Comparison of ENCODE assay signal across 8 mouse cellular contexts in genomic region chr5:104022558-104022957, GRCm38 (mm10). TPM values are rescaled to one million over a fixed set of nuclear protein-coding genes. Genes with fewer than 3 reads are reported as not detected.
DNase-seq lines count a peak whose midpoint lies in the region; ATAC-seq lines count a peak whose summit lies in the region.
"Had no signal": no experiment of that assay in that cellular context is flagged by ENCODE, and none has a peak within 500 bp of the region (broad histone marks: within the 10 kb centered on the region; RNA-seq: fewer than 3 reads in every experiment).

No protein-coding gene starts in this region.

- H3K27me3 ChIP-seq in neural tube, embryonic 11.5 days (ENCODE audit: control insufficient read depth, insufficient read depth, low read length), result no peaks in the 10 kb centered on the region
- peaks cover 9% of the 10 kb centered on the region; the same call in 1 of the 2 replicates for H3K27me3 ChIP-seq in forebrain, embryonic 15.5 days
- H3K27me3 ChIP-seq in liver, embryonic 12.5 days (replicated peaks), result no peaks in the 10 kb centered on the region
- H3K27me3 ChIP-seq in stomach, embryonic 16.5 days (ENCODE audit: control insufficient read depth, insufficient read depth, low read length), result no peaks in the 10 kb centered on the region

- H3K4me2 ChIP-seq in neural tube, embryonic 11.5 days (ENCODE audit: low read depth), result peak overlapping the region; percentile 74
- H3K4me2 ChIP-seq in forebrain, embryonic 15.5 days (replicated peaks), result peak overlapping the region; percentile 75
- H3K4me2 ChIP-seq in liver, embryonic 12.5 days, result peak overlapping the region; percentile 72
- H3K4me2 ChIP-seq in stomach, embryonic 16.5 days (ENCODE audit: low read depth, low read length), result peak overlapping the region; percentile 76

- H3K4me3 ChIP-seq in neural tube, embryonic 11.5 days (ENCODE audit: low read depth, low read length), result no peak overlapping the region
- H3K4me3 ChIP-seq in forebrain, embryonic 15.5 days, result peak overlapping the region; percentile 51
- H3K4me3 ChIP-seq in liver, embryonic 12.5 days, result peak overlapping the region; percentile 55; the same call in 1 of the 2 replicates
- H3K4me3 ChIP-seq in stomach, embryonic 16.5 days (replicated peaks; ENCODE audit: low read length), result peak overlapping the region; percentile 57

- no peak overlapping the region for H3K9ac ChIP-seq in neural tube, embryonic 11.5 days (ENCODE audit: low read length)
- no peak overlapping the region for H3K9ac ChIP-seq in forebrain, embryonic 15.5 days (replicated peaks)
- H3K9ac ChIP-seq in liver, embryonic 12.5 days, result no peak overlapping the region
- H3K9ac ChIP-seq in stomach, embryonic 16.5 days (ENCODE audit: low read length), result peak overlapping the region; percentile 75

- H3K36me3 ChIP-seq in neural tube, embryonic 11.5 days (ENCODE audit: control insufficient read depth, insufficient read depth, low read length), result no peaks in the 10 kb centered on the region
- H3K36me3 ChIP-seq in forebrain, embryonic 15.5 days, result no peaks in the 10 kb centered on the region
- peaks cover 2% of the 10 kb centered on the region for H3K36me3 ChIP-seq in liver, embryonic 12.5 days
- no peaks in the 10 kb centered on the region for H3K36me3 ChIP-seq in stomach, embryonic 16.5 days (ENCODE audit: control insufficient read depth, insufficient read depth, low read length)

- WGBS in neural tube, embryonic 11.5 days, result 28% methylated on average over 5 of the region's 5 CpGs
- 30% methylated on average over 5 of the region's 5 CpGs for WGBS in forebrain, embryonic 15.5 days
- 35% methylated on average over 5 of the region's 5 CpGs for WGBS in liver, embryonic 12.5 days (ENCODE audit: insufficient replicate concordance)
- 45% methylated on average over 5 of the region's 5 CpGs for WGBS in stomach, embryonic 16.5 days

- peak; percentile 14 for DNase-seq in neural tube, embryonic 11.5 days (ENCODE audit: low spot score)
- DNase-seq in neural tube, embryonic 10.5 days (ENCODE audit: extremely low spot score, low spot score), result no peak
- no peak for DNase-seq in urinary bladder, postnatal 10 days (ENCODE audit: low spot score)
- DNase-seq in layer of hippocampus, postnatal 14 days (ENCODE audit: low spot score in 2 of 2), result no peak

- H3K4me1 ChIP-seq in neural tube, embryonic 11.5 days (ENCODE audit: control insufficient read depth, insufficient read depth, low read length), result no peaks in the 10 kb centered on the region
- peaks cover 7% of the 10 kb centered on the region; the same call in 1 of the 2 replicates for H3K4me1 ChIP-seq in forebrain, embryonic 15.5 days
- H3K4me1 ChIP-seq in liver, embryonic 12.5 days, result peaks cover 44% of the 10 kb centered on the region
- H3K4me1 ChIP-seq in stomach, embryonic 16.5 days (ENCODE audit: control insufficient read depth, insufficient read depth, low read length), result peaks cover 34% of the 10 kb centered on the region

- ATAC-seq in neural tube, embryonic 11.5 days (ENCODE audit: insufficient read depth, low FRiP score, low TSS enrichment), result no peak
- ATAC-seq in forebrain, embryonic 15.5 days (replicated peaks), result no peak
- ATAC-seq in liver, embryonic 12.5 days, result no peak
- no peak for ATAC-seq in stomach, embryonic 16.5 days (ENCODE audit: insufficient read depth, low FRiP score)

- no peak overlapping the region for H3K27ac ChIP-seq in neural tube, embryonic 11.5 days (ENCODE audit: low read depth, low read length)
- no peak overlapping the region for H3K27ac ChIP-seq in forebrain, embryonic 15.5 days (replicated peaks)
- H3K27ac ChIP-seq in liver, embryonic 12.5 days, result no peak overlapping the region
- H3K27ac ChIP-seq in stomach, embryonic 16.5 days (ENCODE audit: low read length), result peak overlapping the region; percentile 92; the same call in 1 of the 2 replicates

- no peaks in the 10 kb centered on the region for H3K9me3 ChIP-seq in neural tube, embryonic 11.5 days (ENCODE audit: control insufficient read depth, low read length)
- no peaks in the 10 kb centered on the region for H3K9me3 ChIP-seq in forebrain, embryonic 15.5 days
- no peaks in the 10 kb centered on the region for H3K9me3 ChIP-seq in liver, embryonic 12.5 days (replicated peaks)
- H3K9me3 ChIP-seq in stomach, embryonic 16.5 days (replicated peaks; ENCODE audit: control insufficient read depth, low read length), result no peaks in the 10 kb centered on the region

RNA-seq across cellular contexts. Expression of gene Hsd17b11, which starts 0.8 kb away (rescaled TPM):
- 0.99 and 1.5 TPM in 2 replicates for polyA plus RNA-seq in neural tube, embryonic 11.5 days (2014; fragmentation: Nextera tagmentation; extraction: Ambion mirVana)
- polyA plus RNA-seq in forebrain, embryonic 15.5 days (2015; fragmentation: Nextera tagmentation; extraction: Ambion mirVana), result 1.1 and 1.8 TPM in 2 replicates
- polyA plus RNA-seq in liver, embryonic 12.5 days (2016; fragmentation: Nextera tagmentation; extraction: Ambion mirVana), result 1.5 and 1.7 TPM in 2 replicates
- 7.0 and 7.8 TPM in 2 replicates for polyA plus RNA-seq in stomach, embryonic 16.5 days (2015; fragmentation: Nextera tagmentation; extraction: Ambion mirVana)
- total RNA-seq in layer of hippocampus, postnatal 14 days (2021), result 10 to 100 TPM; 36.7 to 39.9 TPM

RNA-seq across cellular contexts. Expression of gene Nudt9, which starts 23.5 kb away (rescaled TPM):
- 76.3 and 78.2 TPM in 2 replicates for polyA plus RNA-seq in neural tube, embryonic 11.5 days (2014; fragmentation: Nextera tagmentation; extraction: Ambion mirVana)
- polyA plus RNA-seq in forebrain, embryonic 15.5 days (2015; fragmentation: Nextera tagmentation; extraction: Ambion mirVana), result 56.6 and 61.3 TPM in 2 replicates
- polyA plus RNA-seq in liver, embryonic 12.5 days (2016; fragmentation: Nextera tagmentation; extraction: Ambion mirVana), result 86.3 and 88.9 TPM in 2 replicates
- polyA plus RNA-seq in stomach, embryonic 16.5 days (2015; fragmentation: Nextera tagmentation; extraction: Ambion mirVana), result 55.9 and 61.7 TPM in 2 replicates
- 10 to 100 TPM; 75.6 to 77.4 TPM for total RNA-seq in layer of hippocampus, postnatal 14 days (2021)

RNA-seq across cellular contexts. Expression of gene Hsd17b13, which starts 45.3 kb away (rescaled TPM):
- not detected in 2 replicates for polyA plus RNA-seq in neural tube, embryonic 11.5 days (2014; fragmentation: Nextera tagmentation; extraction: Ambion mirVana)
- polyA plus RNA-seq in forebrain, embryonic 15.5 days (2015; fragmentation: Nextera tagmentation; extraction: Ambion mirVana), result not detected in 2 replicates
- 0.17 and 0.21 TPM in 2 replicates for polyA plus RNA-seq in liver, embryonic 12.5 days (2016; fragmentation: Nextera tagmentation; extraction: Ambion mirVana)
- polyA plus RNA-seq in stomach, embryonic 16.5 days (2015; fragmentation: Nextera tagmentation; extraction: Ambion mirVana), result 4.7 and 6.1 TPM in 2 replicates
- not detected for total RNA-seq in layer of hippocampus, postnatal 14 days (2021)
- total RNA-seq: gastrocnemius, postnatal 25 days had no signal

RNA-seq across cellular contexts. Expression of gene Gm17660, which starts 54.9 kb away (rescaled TPM):
- not detected in 2 replicates for polyA plus RNA-seq in neural tube, embryonic 11.5 days (2014; fragmentation: Nextera tagmentation; extraction: Ambion mirVana)
- 0.47 TPM in 1 of 2 replicates, not detected in the other for polyA plus RNA-seq in forebrain, embryonic 15.5 days (2015; fragmentation: Nextera tagmentation; extraction: Ambion mirVana)
- not detected in 2 replicates for polyA plus RNA-seq in liver, embryonic 12.5 days (2016; fragmentation: Nextera tagmentation; extraction: Ambion mirVana)
- polyA plus RNA-seq in stomach, embryonic 16.5 days (2015; fragmentation: Nextera tagmentation; extraction: Ambion mirVana), result 0.57 TPM in 1 of 2 replicates, not detected in the other
- not detected for total RNA-seq in layer of hippocampus, postnatal 14 days (2021)
- total RNA-seq: gastrocnemius, postnatal 25 days had no signal
